Mouse (Mus musculus) Patski (cell line): Measurements from ENCODE around the gene Larp7. TPM values are rescaled to one million over a fixed set of nuclear protein-coding genes. Genes with fewer than 3 reads are reported as not detected.
A peak's percentile ranks its signal among the peaks of the same experiment; 100 is the strongest.

ENCODE experiments used
- ATAC-seq: fragments of 100-300 bp; one replicate; pipeline ENCODE4 v1.8.0; 2021
- CTCF ChIA-PET: fragments of 350-600 bp; sonication (Branson Sonifier 250); formaldehyde crosslinking; loops from one replicate; lab custom pipeline; 2022; ENCODE audit warnings: inconsistent platforms; lab: Charles Lee
- POLR2A ChIA-PET: fragments of 350-600 bp; sonication (Branson Sonifier 250); formaldehyde crosslinking; loops from one replicate; lab custom pipeline; 2022; ENCODE audit warnings: antibody characterized with exemption, inconsistent platforms; lab: Charles Lee
- DNase-seq: peaks from one replicate; pipeline ENCODE4 v3.0.0-alpha.2; 2011; ENCODE audit warnings: low read depth, low spot score
- H3K27me3 ChIP-seq: fragments of 371-371 bp; one replicate; pipeline ENCODE4 v1.5.1; 2021
- CTCF ChIP-seq: fragments of 100-300 bp; IDR thresholded peaks from one replicate; pipeline ENCODE4 v1.5.1; 2021
- in situ Hi-C: fragments of 300-500 bp; cut with MboI; formaldehyde crosslinking; loops from 3 replicates; pipeline ENCODE4 v1.11.1; 2018; ENCODE audit warnings: low pct_unique_long_range_greater_than_20kb, mixed read lengths
- polyA plus RNA-seq: library from polyadenylated mRNA; unstranded; gene quantifications from one replicate; pipeline ENCODE4 v1.2.3, GENCODE M21; 2021

The Larp7 gene
- 66.7 TPM for polyA plus RNA-seq

- in situ Hi-C loops = loop anchor here (5.0 kb wide), 2 partner anchors 106 to 236 kb away; no protein-coding TSS in a partner anchor
- DNase-seq (peak; percentile 99), ATAC-seq (peak; percentile 98)
- TF ChIP-seq CTCF = no peak
- CTCF ChIA-PET = interaction anchor here (1.1 to 1.8 kb wide), 2 partner anchors 96 to 105 kb away, joined by 3 to 4 read pairs; no protein-coding TSS in a partner anchor
- no peaks in the 10 kb centered on the region for H3K27me3 ChIP-seq
- POLR2A ChIA-PET = no interaction called here
Observed at GRCm38 (mm10) chr3:127552973-127553719, at the start of gene Larp7, which contains the start of gene Zgrf1. TSS of gene Larp7 (minus strand) at chr3:127553349. TSS of gene Zgrf1 (plus strand) at chr3:127553489.

- in situ Hi-C loops = no loop called here
- TF ChIP-seq CTCF = no peak
- ChIA-PET CTCF (no interaction called here), POLR2A (interaction anchor here (0.6 kb wide), 1 partner anchor 1727 kb away, joined by 3 read pairs; no protein-coding TSS in a partner anchor)
- ATAC-seq (no peak), DNase-seq (no peak)
- H3K27me3 ChIP-seq = no peaks in the 10 kb centered on the region
Observed at GRCm38 (mm10) chr3:127597136-127597535, 44.0 kb upstream of the Larp7 start.

GRCm38 (mm10) chr3:127572557-127572956 is 19.4 kb upstream of the Larp7 start:
- H3K27me3 ChIP-seq = no peaks in the 10 kb centered on the region
- DNase-seq = peak; percentile 61
- ChIA-PET POLR2A (no interaction called here), CTCF (interaction anchor here (0.8 to 4.1 kb wide), 15 partner anchors 11 to 213 kb away, joined by 3 to 34 read pairs (median 3); no protein-coding TSS in a partner anchor)
- ATAC-seq = peak; percentile 99
- TF ChIP-seq CTCF = peak; percentile 86
- in situ Hi-C loops = no loop called here

GRCm38 (mm10) chr3:127565129-127565528 is 12.0 kb upstream of the Larp7 start:
- POLR2A ChIA-PET = no interaction called here
- no peak for ATAC-seq
- in situ Hi-C loops = loop anchor here (5.0 kb wide), 1 partner anchor 192 kb away; no protein-coding TSS in a partner anchor
- no peaks in the 10 kb centered on the region for H3K27me3 ChIP-seq
- TF ChIP-seq CTCF = peak; percentile 58
- CTCF ChIA-PET = interaction anchor here (1.1 to 1.3 kb wide), 2 partner anchors 9 to 195 kb away, joined by 3 to 5 read pairs; no protein-coding TSS in a partner anchor
- DNase-seq = no peak

GRCm38 (mm10) chr3:127562974-127563373 is 9.8 kb upstream of the Larp7 start:
- H3K27me3 ChIP-seq = no peaks in the 10 kb centered on the region
- CTCF ChIA-PET = interaction anchor here (1.7 to 5.0 kb wide), 2 partner anchors 9 to 27 kb away, joined by 6 to 34 read pairs; no protein-coding TSS in a partner anchor
- POLR2A ChIA-PET = interaction anchor here (0.6 kb wide), 1 partner anchor 197 kb away, joined by 4 read pairs; no protein-coding TSS in a partner anchor
- in situ Hi-C loops = no loop called here
- DNase-seq (no peak), ATAC-seq (no peak)
- TF ChIP-seq CTCF = no peak

- in situ Hi-C loops = no loop called here
- CTCF ChIA-PET = interaction anchor here (1.1 to 2.9 kb wide), 2 partner anchors 14 to 235 kb away, joined by 4 to 7 read pairs; no protein-coding TSS in a partner anchor
- POLR2A ChIA-PET = no interaction called here
- no peak for ATAC-seq
- DNase-seq = no peak
- TF ChIP-seq CTCF = peak; percentile 56
- H3K27me3 ChIP-seq = no peaks in the 10 kb centered on the region
Observed at GRCm38 (mm10) chr3:127558201-127558600, 5.1 kb upstream of the Larp7 start.

GRCm38 (mm10) chr3:127554723-127555122 is 1.6 kb upstream of the Larp7 start:
- peak; percentile 47 for TF ChIP-seq CTCF
- in situ Hi-C loops = loop anchor here (5.0 kb wide), 2 partner anchors 107 to 237 kb away; no protein-coding TSS in a partner anchor
- no peak for ATAC-seq
- no peaks in the 10 kb centered on the region for H3K27me3 ChIP-seq
- ChIA-PET POLR2A (no interaction called here), CTCF (interaction anchor here (2.7 kb wide), 1 partner anchor 103 kb away, joined by 11 read pairs; no protein-coding TSS in a partner anchor)
- no peak for DNase-seq

GRCm38 (mm10) chr3:127553720-127554043 is 533 bp upstream of the Larp7 start:
- CTCF ChIA-PET = no interaction called here
- ATAC-seq = no peak

GRCm38 (mm10) chr3:127552434-127552972 is 646 bp downstream of the Larp7 start:
- ATAC-seq = peak; percentile 1
- ChIA-PET POLR2A (no interaction called here), CTCF (interaction anchor here (1.1 to 2.2 kb wide), 3 partner anchors 95 to 104 kb away, joined by 3 to 14 read pairs (median 4); no protein-coding TSS in a partner anchor)
- in situ Hi-C loops = loop anchor here (5.0 kb wide), 2 partner anchors 105 to 235 kb away; no protein-coding TSS in a partner anchor
- H3K27me3 ChIP-seq = no peaks in the 10 kb centered on the region
- TF ChIP-seq CTCF = no peak
- DNase-seq = no peak

More at GRCm38 (mm10) chr3:127553720-127554043, 533 bp upstream of the Larp7 start:
- POLR2A ChIA-PET = no interaction called here
- no peak for TF ChIP-seq CTCF
- in situ Hi-C loops = loop anchor here (5.0 kb wide), 2 partner anchors 106 to 236 kb away; no protein-coding TSS in a partner anchor
- DNase-seq = no peak
- H3K27me3 ChIP-seq = no peaks in the 10 kb centered on the region

GRCm38 (mm10) chr3:127547882-127548281 is 5.3 kb downstream of the Larp7 start:
- DNase-seq = no peak

More at GRCm38 (mm10) chr3:127547882-127548281, 5.3 kb downstream of the Larp7 start:
- CTCF ChIA-PET = interaction anchor here (0.7 to 4.6 kb wide), 19 partner anchors 9 to 370 kb away, joined by 3 to 23 read pairs (median 4); partner anchors contain the start of gene Ank2
- peak; percentile 68 for TF ChIP-seq CTCF
- H3K27me3 ChIP-seq = no peaks in the 10 kb centered on the region
- ATAC-seq = no peak
- in situ Hi-C loops = no loop called here
- POLR2A ChIA-PET = no interaction called here
